Mouse (Mus musculus) monocyte, adult 2 months (primary cell): Measurements from ENCODE around the gene Calhm3.

ENCODE experiments used
- DNase-seq, 2 experiments: peaks; one replicate each; pipeline ENCODE4 v3.0.0; 2022; ENCODE audit warnings: low spot score in 2 of 2, low read depth in 1 of 2

The Calhm3 gene

GRCm38 (mm10) chr19:47157664-47158063 lies at the start of gene Calhm3:
Gene Calhm3, minus strand, starts transcription at chr19:47157764.
- DNase-seq: no peak

GRCm38 (mm10) chr19:47206126-47206525 lies 48.6 kb upstream of the Calhm3 start:
- no peak for DNase-seq

- DNase-seq: no peak
Observed at GRCm38 (mm10) chr19:47204653-47205052, 47.1 kb upstream of the Calhm3 start.

DNA sequence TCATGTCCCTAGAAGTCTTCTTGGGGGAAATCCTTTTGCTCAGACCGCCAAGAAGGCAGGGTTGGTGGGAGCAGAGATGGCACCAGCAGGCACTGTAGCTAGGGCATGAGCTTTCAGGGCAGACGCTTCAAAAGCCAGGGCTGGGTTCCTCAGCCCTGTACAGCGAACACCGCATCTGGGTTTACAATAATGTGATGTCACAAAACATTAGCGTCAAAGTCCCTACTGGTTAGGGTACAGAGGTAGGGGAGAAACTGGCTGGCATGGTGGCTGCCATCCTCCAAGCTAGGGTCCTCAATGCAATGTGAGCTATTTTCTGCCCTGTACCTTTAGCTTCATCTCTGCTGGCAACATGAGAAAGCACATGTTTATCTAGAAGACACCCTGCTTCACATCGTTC lies 45.5 kb upstream of the Calhm3 start:
- DNase-seq: no peak

- no peak for DNase-seq
Observed at GRCm38 (mm10) chr19:47202429-47202828, 44.9 kb upstream of the Calhm3 start.

DNA sequence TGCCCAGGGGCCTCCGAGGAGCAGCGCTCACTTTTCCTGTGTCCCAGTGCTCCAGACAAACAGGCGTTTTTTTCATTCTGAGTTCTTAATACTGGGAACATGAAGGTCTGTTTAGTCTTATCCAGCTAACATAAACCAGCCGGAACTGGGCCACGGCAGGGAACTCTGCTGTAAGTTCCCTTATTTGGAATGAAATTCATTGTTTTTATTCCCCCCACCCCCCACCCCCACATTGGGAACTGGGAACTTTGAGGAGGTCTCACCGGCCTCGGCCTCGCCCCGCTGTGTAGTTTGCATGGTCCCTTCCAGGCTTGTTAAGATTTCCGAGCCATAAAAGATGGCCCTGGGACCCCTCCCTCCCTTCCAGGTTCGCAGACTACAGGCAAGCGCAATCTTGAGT lies 44.4 kb upstream of the Calhm3 start:
- DNase-seq: no peak

GRCm38 (mm10) chr19:47198671-47199350 lies 41.2 kb upstream of the Calhm3 start:
- DNase-seq: no peak

DNA sequence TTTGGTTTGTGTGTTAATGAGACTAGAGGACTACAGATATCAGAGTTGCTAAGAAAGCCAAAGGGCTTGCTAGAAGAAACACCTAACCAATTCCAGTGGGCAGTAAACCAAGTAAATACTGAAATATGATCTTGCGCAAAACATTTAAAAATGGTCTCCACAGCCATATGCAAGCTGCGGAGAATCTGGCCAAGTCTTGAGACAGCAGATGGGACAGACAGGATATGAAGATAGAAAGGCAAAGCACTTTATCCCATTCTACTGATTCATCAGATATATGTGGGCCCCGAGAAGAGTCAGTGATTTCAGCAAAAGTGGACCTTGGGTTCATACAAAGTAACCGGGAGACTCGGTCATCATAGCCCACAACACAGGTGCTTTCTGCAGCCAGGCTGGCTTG lies 34.6 kb upstream of the Calhm3 start:
- no peak for DNase-seq

DNA sequence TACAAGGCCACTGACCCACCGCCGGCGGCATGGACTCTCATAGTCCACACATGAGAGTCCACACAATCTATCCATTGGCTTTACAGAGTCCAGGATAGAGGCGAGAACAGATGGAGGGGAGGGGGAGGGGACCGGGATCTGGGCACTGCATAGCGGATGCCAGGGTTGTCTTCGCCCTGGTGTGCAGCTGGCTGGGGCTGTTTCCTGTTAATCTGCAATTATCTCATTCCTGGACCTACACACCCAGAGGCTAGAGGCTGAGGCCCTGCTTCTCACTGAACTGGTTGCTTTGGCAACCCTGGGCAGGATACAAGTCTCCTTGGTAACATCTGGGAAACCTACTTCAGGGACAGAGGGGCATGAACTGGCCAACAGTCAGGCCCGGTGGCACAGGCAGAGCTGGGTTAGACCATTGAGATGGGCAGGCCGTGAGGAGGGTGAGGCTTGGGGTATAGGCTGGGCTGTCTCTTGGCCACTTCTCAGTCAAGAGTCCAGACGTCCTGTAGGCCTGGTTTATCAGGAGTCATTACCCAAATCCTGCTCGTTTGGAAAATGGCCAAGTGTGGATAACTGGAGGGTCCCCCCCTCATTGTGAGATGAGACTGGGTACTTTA lies 31.1 kb upstream of the Calhm3 start:
- DNase-seq: no peak

DNA sequence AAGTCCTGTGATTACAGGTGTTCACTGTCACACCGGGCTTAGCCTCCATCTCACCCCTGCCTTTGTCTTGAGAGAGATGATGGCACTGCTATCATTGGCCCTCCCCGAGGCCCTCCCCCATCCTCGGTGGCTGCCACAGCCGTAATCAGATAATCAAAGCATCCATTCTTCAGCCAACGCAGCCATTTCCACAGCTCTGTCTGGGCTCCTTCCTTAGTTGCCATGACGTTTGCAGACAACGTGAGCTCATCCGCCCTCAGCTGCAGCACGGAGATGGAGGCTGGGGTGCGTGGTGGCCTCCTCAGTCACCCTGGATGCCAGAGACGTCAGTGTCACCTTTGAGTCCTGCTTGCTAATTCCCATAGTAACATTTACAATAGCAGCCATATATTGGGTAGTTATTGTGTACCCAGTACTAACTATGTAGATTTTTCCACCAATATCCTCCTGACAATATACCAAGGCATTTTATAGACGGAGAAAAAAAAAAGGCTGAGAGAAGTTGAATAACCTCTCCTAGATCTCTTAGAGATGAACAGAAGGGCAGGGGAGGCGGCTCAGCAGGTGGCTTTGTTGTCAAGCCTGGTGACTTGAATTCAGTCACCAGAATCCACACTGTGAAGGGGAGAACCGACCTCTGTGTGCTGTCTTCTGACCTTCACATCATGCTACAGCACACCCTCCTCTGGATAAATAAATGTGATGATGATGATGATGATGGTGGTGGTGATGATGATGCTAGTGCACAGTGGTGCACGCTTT lies 29.1 kb upstream of the Calhm3 start:
- no peak for DNase-seq

- DNase-seq: no peak
Observed at GRCm38 (mm10) chr19:47184736-47185135, 27.2 kb upstream of the Calhm3 start.

- DNase-seq: no peak
Observed at GRCm38 (mm10) chr19:47184221-47184620, 26.7 kb upstream of the Calhm3 start.

GRCm38 (mm10) chr19:47180011-47180410 lies 22.4 kb upstream of the Calhm3 start:
- DNase-seq: no peak

- no peak for DNase-seq
Observed at GRCm38 (mm10) chr19:47179272-47179809, 21.8 kb upstream of the Calhm3 start.

DNA sequence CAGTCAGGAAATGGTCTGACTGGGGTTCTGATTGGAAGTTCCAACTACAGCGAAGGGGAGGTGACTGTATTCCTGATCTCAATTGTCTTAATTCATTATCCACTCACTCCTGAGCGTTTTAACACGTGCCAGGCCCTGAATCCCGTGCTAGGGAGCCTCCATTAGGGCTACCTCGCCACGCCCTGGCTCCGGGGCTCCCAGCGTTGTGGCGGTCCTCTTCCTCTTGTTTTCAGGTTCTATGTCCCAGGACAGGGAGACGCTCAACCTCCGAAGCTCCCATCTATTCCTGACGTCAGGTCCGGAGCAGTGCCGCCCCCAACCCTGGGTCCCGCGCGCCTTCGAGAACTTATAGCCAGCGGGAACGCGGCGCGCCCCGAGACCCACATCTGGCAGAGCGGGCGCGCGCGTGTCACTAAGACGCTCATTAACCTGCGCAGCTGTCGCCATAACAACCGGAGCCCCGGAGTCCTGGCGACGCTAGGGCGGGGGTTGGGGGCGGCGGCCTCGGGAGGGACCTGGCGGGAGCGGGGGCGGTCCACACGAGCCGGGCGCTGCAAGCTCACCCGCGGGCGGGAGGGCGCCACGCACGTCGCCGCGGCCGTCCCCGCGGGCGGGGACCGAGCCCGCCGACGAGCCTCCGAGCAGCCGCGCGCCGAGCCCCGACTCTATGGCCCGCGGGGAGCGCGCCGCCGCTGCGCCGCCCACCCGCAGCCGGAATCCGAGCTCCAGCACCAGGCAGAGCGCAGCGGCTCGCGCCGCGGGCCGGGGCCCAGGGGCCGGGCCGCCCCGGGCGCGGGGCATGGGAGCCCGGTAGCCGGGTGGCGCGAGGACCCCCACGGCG lies 21.1 kb upstream of the Calhm3 start, which contains the start of gene Neurl1a:
TSS of gene Neurl1a (plus strand) at position 390 of the 841 bp plus-strand sequence.
- no peak for DNase-seq

- DNase-seq: no peak
Observed at GRCm38 (mm10) chr19:47178001-47178400, 20.4 kb upstream of the Calhm3 start.

DNA sequence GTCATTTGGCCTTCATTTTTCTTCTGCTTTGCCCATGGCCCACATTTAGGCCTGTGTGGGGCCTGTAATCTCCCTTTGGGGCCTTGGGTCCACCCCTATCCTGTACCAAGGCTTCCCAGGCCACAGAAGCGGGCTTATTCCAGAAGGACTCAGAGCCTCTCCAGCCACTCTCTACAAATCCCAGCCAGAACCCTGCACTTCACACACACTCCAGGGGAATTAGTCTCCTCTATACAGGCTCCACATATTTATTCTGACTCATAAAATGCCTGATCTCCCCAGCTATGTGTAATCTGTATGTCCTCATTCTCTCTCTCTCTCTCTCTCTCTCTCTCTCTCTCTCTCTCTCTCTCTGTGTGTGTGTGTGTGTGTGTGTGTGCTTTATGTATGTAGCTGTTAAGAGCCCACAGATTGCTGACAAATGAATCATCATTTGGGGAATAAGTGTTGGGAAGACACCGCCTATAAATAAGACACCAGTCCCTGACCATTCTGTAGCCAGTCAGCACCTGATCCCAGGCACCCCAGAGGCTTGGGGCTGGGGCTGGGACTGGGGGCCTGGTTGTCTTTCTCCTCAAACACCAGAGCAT lies 19.4 kb upstream of the Calhm3 start:
- no peak for DNase-seq

GRCm38 (mm10) chr19:47175472-47175871 lies 17.9 kb upstream of the Calhm3 start:
- no peak for DNase-seq

GRCm38 (mm10) chr19:47174515-47174914 lies 17.0 kb upstream of the Calhm3 start:
- DNase-seq: no peak

GRCm38 (mm10) chr19:47168793-47169412 lies 11.3 kb upstream of the Calhm3 start:
- peak; percentile 38 to 78 for DNase-seq
